Mouse (Mus musculus): ENCODE measurements around the gene Tbca.

Gene Tbca

GRCm38 (mm10) chr13:94877991-94878745 is 89.5 kb downstream of the Tbca start:
- no peak for DNase-seq (ENCODE audit: low spot score)

GRCm38 (mm10) chr13:94881201-94881600 is 92.5 kb downstream of the Tbca start:
- no peak for DNase-seq (ENCODE audit: low spot score)

- DNase-seq (ENCODE audit: low spot score), result no peak
Observed at GRCm38 (mm10) chr13:94882221-94882620, 93.5 kb downstream of the Tbca start.

GRCm38 (mm10) chr13:94882711-94883145 is 94.0 kb downstream of the Tbca start:
- no peak for DNase-seq (ENCODE audit: low spot score)

GRCm38 (mm10) chr13:94883163-94883965 is 94.7 kb downstream of the Tbca start:
- DNase-seq (ENCODE audit: low spot score), result no peak

GRCm38 (mm10) chr13:94883966-94884960 is 95.6 kb downstream of the Tbca start:
- DNase-seq (ENCODE audit: low spot score), result no peak

GRCm38 (mm10) chr13:94885291-94886235 is 96.9 kb downstream of the Tbca start:
- no peak for DNase-seq (ENCODE audit: low spot score)
